Mouse (Mus musculus) liver, embryonic 14.5 days (tissue): ENCODE results near the gene Nedd9. TPM values are rescaled to one million over a fixed set of nuclear protein-coding genes. Genes with fewer than 3 reads are reported as not detected.
"Not testable (repeated sequence)": the region's sequence is repeated elsewhere in the genome, so short reads cannot be mapped to it uniquely, and the experiment has no call there.

Source experiments
- ATAC-seq: fragments of 200-750 bp; cut with Nextera tagmentation; 2 replicates; pipeline ENCODE4 v1.8.0; 2017; ENCODE audit warnings: moderate number of reproducible peaks, mild to moderate bottlenecking, moderate library complexity; ENCODE audit not compliant: insufficient read depth
- DNase-seq, 3 experiments: peaks; one replicate each; pipeline ENCODE4 v3.0.0-alpha.2; 2012 to 2013; ENCODE audit warnings: low read depth in 3 of 3, low spot score in 3 of 3
- H3K27ac ChIP-seq: fragments of 300-500 bp; sonication (generic); 2 replicates; pipeline ENCODE4 v1.5.1; 2014; ENCODE audit warnings: moderate library complexity, mild to moderate bottlenecking, control low read depth, inconsistent platforms
- H3K27me3 ChIP-seq: fragments of 300-500 bp; sonication (generic); 2 replicates; pipeline ENCODE4 v1.6.1; 2014; ENCODE audit warnings: mild to moderate bottlenecking, low read length, moderate library complexity; ENCODE audit not compliant: control insufficient read depth, insufficient read depth
- H3K36me3 ChIP-seq: fragments of 300-500 bp; sonication (generic); replicated peaks from 2 replicates; pipeline ENCODE4 v1.6.1; 2014; ENCODE audit warnings: low read depth; ENCODE audit not compliant: control insufficient read depth, insufficient read depth
- H3K4me1 ChIP-seq, 2 experiments: fragments of 200-500 bp in 1 of 2; fragments of 300-500 bp in 1 of 2; sonication (generic) in 1 of 2; replicated peaks; 2 replicates each; pipeline ENCODE4 v1.6.1; 2012 to 2014; ENCODE audit warnings: antibody characterized with exemption in 1 of 2, inconsistent platforms in 1 of 2, low read length in 1 of 2; ENCODE audit not compliant: control insufficient read depth in 2 of 2, insufficient read depth in 2 of 2
- H3K4me2 ChIP-seq: fragments of 300-500 bp; sonication (generic); 2 replicates; pipeline ENCODE4 v1.6.1; 2014; ENCODE audit warnings: low read depth, mild to moderate bottlenecking, control low read depth, moderate library complexity
- H3K4me3 ChIP-seq, 2 experiments: fragments of 200-500 bp in 1 of 2; fragments of 300-500 bp in 1 of 2; sonication (generic) in 1 of 2; 2 replicates each; pipeline ENCODE4 v1.5.1; 2012 to 2014; ENCODE audit warnings: low read depth in 2 of 2, low read length in 2 of 2, mild to moderate bottlenecking in 2 of 2, control low read depth in 1 of 2, inconsistent platforms in 1 of 2, moderate library complexity in 1 of 2; ENCODE audit not compliant: insufficient read depth in 1 of 2
- H3K9ac ChIP-seq: fragments of 300-500 bp; sonication (generic); replicated peaks from 2 replicates; pipeline ENCODE4 v1.6.1; 2014; ENCODE audit warnings: mild to moderate bottlenecking, control low read depth, moderate library complexity
- H3K9me3 ChIP-seq: fragments of 300-500 bp; sonication (generic); 2 replicates; pipeline ENCODE4 v1.6.1; 2016; ENCODE audit warnings: low read length, mixed read lengths; ENCODE audit not compliant: control insufficient read depth
- CTCF ChIP-seq: IDR thresholded peaks from 2 replicates; pipeline ENCODE4 v1.5.1; 2016; ENCODE audit warnings: antibody characterized with exemption, low read depth, control low read depth
- EP300 ChIP-seq: IDR thresholded peaks from 2 replicates; pipeline ENCODE4 v1.6.1; 2016; ENCODE audit warnings: antibody characterized with exemption, low read depth
- WGBS: fragments of 180-500 bp; shearing (Covaris S2); extraction: QIAGEN DNeasy Blood & Tissue Kit; methylation state at CpG from one replicate; pipeline ENCODE4 v1.1.7; 2014; ENCODE audit not compliant: insufficient replicate concordance; 5-methylcytosine and 5-hydroxymethylcytosine counted together
- polyA plus RNA-seq, 2 experiments: library from polyadenylated mRNA; depleted of rRNA in 1 of 2; stranded (reverse) in 1 of 2; unstranded in 1 of 2; fragments of >200 nt; fragmentation: Nextera tagmentation in 1 of 2; extraction: Ambion mirVana in 1 of 2; gene quantifications; 2 replicates each; pipeline versions ENCODE4 v1.2.1 to v1.2.3; 2012 to 2014

The Nedd9 gene
- polyA plus RNA-seq, 2 experiments: 1.2 to 2.7 TPM

DNA sequence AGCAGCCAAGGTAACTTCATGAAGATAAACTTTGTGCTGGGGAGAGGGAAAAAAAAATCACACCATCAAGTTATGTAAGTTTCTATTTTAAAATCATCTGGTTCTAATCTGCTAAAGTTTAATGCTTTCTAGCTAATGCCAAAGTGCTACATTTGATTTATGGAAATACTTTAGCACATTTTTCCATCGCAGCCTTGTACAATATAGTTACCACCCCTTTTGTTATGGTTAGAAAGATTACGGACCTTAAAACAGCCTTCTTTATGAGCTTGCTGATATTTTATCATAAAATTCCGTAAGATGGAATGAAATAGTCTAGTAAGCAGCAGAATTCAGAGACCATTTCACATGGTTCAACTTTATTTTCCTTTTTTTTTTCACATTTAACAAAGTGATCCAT, 115.6 kb downstream of the Nedd9 start:
- H3K36me3 ChIP-seq: no peaks in the 10 kb centered on the region
- H3K27me3 ChIP-seq: no peaks in the 10 kb centered on the region
- no peak overlapping the region for H3K4me2 ChIP-seq
- WGBS: 71% methylated on average over 3 of the region's 3 CpGs
- H3K9ac ChIP-seq: no peak overlapping the region
- no peak for DNase-seq
- no peak overlapping the region for H3K4me3 ChIP-seq
- no peak for ATAC-seq
- no peak for TF ChIP-seq CTCF
- TF ChIP-seq EP300: no peak
- no peaks in the 10 kb centered on the region for H3K9me3 ChIP-seq
- no peak overlapping the region for H3K27ac ChIP-seq
- peaks cover 0 to 3% of the 10 kb centered on the region in 2 experiments; a peak in 1 of 4 replicates for H3K4me1 ChIP-seq

DNA sequence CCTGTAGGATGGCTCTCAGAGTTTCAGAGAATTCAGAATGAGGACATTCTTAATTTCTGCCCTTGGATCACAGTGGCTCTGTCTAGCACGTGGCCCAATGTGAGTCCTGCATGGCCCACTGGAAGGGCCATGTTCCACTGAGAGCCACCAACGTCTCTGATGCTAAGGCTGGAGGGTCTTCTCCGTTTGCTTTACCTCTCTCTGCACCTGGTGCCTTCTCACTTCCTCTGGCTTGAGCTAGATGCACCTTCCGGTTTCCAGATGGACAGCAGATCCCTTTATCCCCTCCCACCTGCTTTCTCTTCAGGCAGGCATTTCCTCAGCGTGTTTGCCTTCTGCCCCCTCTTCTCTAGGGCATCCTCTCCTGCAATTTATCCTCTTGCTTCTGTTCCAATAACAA, 118.5 kb downstream of the Nedd9 start:
- peaks cover 0 to 3% of the 10 kb centered on the region in 2 experiments; a peak in 1 of 4 replicates for H3K4me1 ChIP-seq
- WGBS: 48% methylated on average over 5 of the region's 5 CpGs
- H3K4me3 ChIP-seq: no peak overlapping the region
- no peak for DNase-seq
- H3K27ac ChIP-seq: no peak overlapping the region
- no peaks in the 10 kb centered on the region for H3K27me3 ChIP-seq
- no peak for ATAC-seq
- H3K4me2 ChIP-seq: no peak overlapping the region
- H3K9ac ChIP-seq: no peak overlapping the region
- TF ChIP-seq EP300 (no peak), CTCF (no peak)
- H3K9me3 ChIP-seq: no peaks in the 10 kb centered on the region
- no peaks in the 10 kb centered on the region for H3K36me3 ChIP-seq

DNA sequence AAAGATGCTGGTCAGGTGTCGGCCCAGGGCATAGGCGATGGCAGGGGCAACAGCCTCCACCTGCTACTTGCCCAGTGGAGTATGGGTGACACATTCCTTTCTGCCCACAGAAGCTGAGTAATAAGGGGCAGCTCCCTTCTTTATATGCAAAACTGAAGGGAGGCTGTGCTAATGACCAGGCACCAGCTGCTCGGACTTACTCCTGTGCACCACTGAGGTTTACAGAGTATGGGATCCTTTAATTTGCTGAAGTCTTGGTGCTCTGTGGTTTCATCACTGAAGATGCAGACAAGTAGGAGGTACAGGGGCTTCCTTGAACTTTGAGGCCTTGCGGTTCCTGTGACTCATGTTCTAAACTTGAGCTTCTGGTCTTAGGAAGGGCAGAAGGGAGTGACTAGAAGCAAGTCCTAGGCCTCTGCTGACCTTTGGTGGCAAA, 120.0 kb downstream of the Nedd9 start:
- no peaks in the 10 kb centered on the region for H3K27me3 ChIP-seq
- ATAC-seq (no peak), DNase-seq (no peak)
- no peak overlapping the region for H3K27ac ChIP-seq
- H3K9me3 ChIP-seq: no peaks in the 10 kb centered on the region
- no peak overlapping the region for H3K4me2 ChIP-seq
- no peaks in the 10 kb centered on the region for H3K36me3 ChIP-seq
- TF ChIP-seq EP300 (no peak), CTCF (no peak)
- no peaks in the 10 kb centered on the region for H3K4me1 ChIP-seq
- 71% methylated on average over 4 of the region's 4 CpGs for WGBS
- no peak overlapping the region for H3K9ac ChIP-seq
- no peak overlapping the region for H3K4me3 ChIP-seq

DNA sequence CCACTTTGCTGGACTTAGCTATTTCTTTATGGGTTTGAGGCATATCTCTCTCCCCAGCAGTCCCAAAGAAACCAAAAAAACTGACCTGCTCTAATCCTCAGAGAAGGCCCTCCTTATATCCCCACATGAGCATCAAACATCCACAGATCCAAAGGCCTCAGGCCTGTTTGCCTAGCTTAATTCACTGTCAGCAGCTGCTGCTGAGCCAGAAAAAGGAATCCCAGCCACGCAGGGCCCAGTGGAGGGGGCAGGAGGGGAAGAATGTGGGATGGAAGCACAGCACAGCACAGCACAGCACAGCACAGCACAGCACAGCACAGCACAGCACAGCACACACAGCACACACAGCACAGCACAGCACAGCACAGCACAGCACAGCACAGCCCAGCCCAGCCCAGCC, 120.6 kb downstream of the Nedd9 start:
- ATAC-seq, H3K9me3 ChIP-seq, H3K9ac ChIP-seq, H3K36me3 ChIP-seq, H3K4me1 ChIP-seq, H3K4me2 ChIP-seq, H3K4me3 ChIP-seq, H3K27me3 ChIP-seq, DNase-seq, H3K27ac ChIP-seq: not testable (repeated sequence)
- 45% methylated on average over 1 of the region's 1 CpGs for WGBS

DNA sequence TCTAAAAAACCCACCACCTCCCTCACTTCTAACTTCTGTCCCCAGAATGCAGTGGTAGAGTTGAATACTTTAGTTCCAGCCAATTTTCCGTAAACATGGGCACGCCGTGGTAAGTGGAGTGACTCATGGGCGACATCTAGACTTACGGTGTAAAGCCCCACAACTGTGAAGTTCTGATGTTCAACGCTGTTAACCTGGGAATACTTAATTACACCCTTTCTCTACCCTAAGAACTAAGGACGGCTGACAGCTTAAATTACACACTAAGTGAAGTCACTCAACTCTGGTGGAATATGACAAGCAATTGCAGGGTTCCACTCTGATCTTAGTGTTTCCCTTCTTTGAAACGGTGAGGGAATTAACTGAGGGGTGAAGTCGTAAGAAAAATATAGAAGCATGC, 122.9 kb downstream of the Nedd9 start:
- TF ChIP-seq CTCF (no peak), EP300 (no peak)
- Histone ChIP-seq H3K27me3 (no peaks in the 10 kb centered on the region; the same call in 1 of the 2 replicates), H3K36me3 (no peaks in the 10 kb centered on the region), H3K27ac (no peak overlapping the region), H3K9ac (no peak overlapping the region), H3K4me2 (no peak overlapping the region), H3K9me3 (no peaks in the 10 kb centered on the region), H3K4me1 (peaks cover 0 to 4% of the 10 kb centered on the region in 2 experiments; a peak in 1 of 4 replicates), H3K4me3 (no peak overlapping the region)
- DNase-seq (no peak), ATAC-seq (no peak)
- WGBS: 71% methylated on average over 9 of the region's 9 CpGs
